Comparison of ENCODE assay signal across 29 mouse cellular contexts in the genomic region with DNA sequence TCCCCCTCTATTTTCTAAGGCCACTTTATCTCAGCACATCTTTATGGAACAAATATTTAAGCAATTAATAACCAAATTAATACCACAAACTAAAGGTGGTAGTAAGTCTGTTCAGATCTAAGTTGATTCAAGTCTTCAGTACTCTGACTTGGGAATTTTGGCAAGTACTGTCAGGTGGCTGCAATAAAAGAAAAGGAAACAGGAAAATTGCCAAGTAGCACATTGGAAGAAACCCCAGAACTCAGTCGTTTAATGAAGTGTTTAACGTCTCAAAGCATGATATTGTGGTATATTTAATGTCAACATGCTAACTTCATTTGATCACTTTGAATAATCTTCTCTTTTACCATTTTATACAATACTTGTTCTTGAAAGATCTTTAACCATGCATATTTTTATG.
DNase-seq lines count a peak whose midpoint lies in the region; ATAC-seq and TF ChIP-seq lines count a peak whose summit lies in the region.
"Had no signal": no experiment of that assay in that cellular context is flagged by ENCODE, and none has a peak within 500 bp of the region (broad histone marks: within the 10 kb centered on the region; RNA-seq: fewer than 3 reads in every experiment).

No protein-coding gene starts in this region.

- ATAC-seq in hindbrain, postnatal 0 days: no peak
- peak; percentile 36; the same call in 1 of the 2 replicates for ATAC-seq in limb, embryonic 13.5 days (ENCODE audit: low FRiP score, low read depth)
- peak; percentile 52; the same call in 1 of the 2 replicates for ATAC-seq in limb, embryonic 14.5 days (ENCODE audit: low FRiP score, low read depth)
- ATAC-seq: activated CD4-positive, CD25-positive, alpha-beta regulatory T cell, adult 4 months; CD4-positive, CD25-positive, alpha-beta regulatory T cell, adult 4 months; forebrain, embryonic 16.5 days; Patski had no signal

- H3K36me3 ChIP-seq in hindbrain, postnatal 0 days (ENCODE audit: insufficient read depth, low read length): no peaks in the 10 kb centered on the region
- H3K36me3 ChIP-seq in hindbrain, embryonic 10.5 days: 0 out of 2 replicates have a peak, but pooled peaks cover 4% of the 10 kb centered on the region
- no peaks in the 10 kb centered on the region for H3K36me3 ChIP-seq in limb, embryonic 13.5 days
- H3K36me3 ChIP-seq in limb, embryonic 10.5 days: no peaks in the 10 kb centered on the region
- H3K36me3 ChIP-seq in limb, embryonic 14.5 days (ENCODE audit: control insufficient read depth, insufficient read depth, low read length): no peaks in the 10 kb centered on the region
- H3K36me3 ChIP-seq: embryonic facial prominence, embryonic 13.5 days; embryonic facial prominence, embryonic 15.5 days; forebrain, embryonic 10.5 days; forebrain, embryonic 12.5 days; G1E had no signal

- H3K4me1 ChIP-seq in hindbrain, postnatal 0 days (ENCODE audit: insufficient read depth, low read length): no peaks in the 10 kb centered on the region
- peaks cover 15% of the 10 kb centered on the region for H3K4me1 ChIP-seq in hindbrain, embryonic 10.5 days (replicated peaks)
- peaks cover 7% of the 10 kb centered on the region for H3K4me1 ChIP-seq in limb, embryonic 13.5 days
- no peaks in the 10 kb centered on the region; the same call in 1 of the 2 replicates for H3K4me1 ChIP-seq in limb, embryonic 10.5 days
- H3K4me1 ChIP-seq in limb, embryonic 14.5 days (ENCODE audit: control insufficient read depth, insufficient read depth, low read length): peaks cover 6% of the 10 kb centered on the region
- H3K4me1 ChIP-seq: embryonic facial prominence, embryonic 13.5 days; embryonic facial prominence, embryonic 15.5 days had no signal

- no peak overlapping the region for H3K4me2 ChIP-seq in hindbrain, postnatal 0 days (ENCODE audit: low read depth, low read length)
- no peak overlapping the region for H3K4me2 ChIP-seq in limb, embryonic 13.5 days (replicated peaks)
- no peak overlapping the region for H3K4me2 ChIP-seq in limb, embryonic 14.5 days (replicated peaks; ENCODE audit: low read depth, low read length, severe bottlenecking)
- H3K4me2 ChIP-seq: embryonic facial prominence, embryonic 13.5 days; embryonic facial prominence, embryonic 15.5 days; forebrain, embryonic 12.5 days had no signal

- no peaks in the 10 kb centered on the region for H3K27me3 ChIP-seq in hindbrain, postnatal 0 days (ENCODE audit: insufficient read depth, low read length)
- H3K27me3 ChIP-seq in hindbrain, embryonic 10.5 days (ENCODE audit: insufficient read depth, poor library complexity, severe bottlenecking): no peaks in the 10 kb centered on the region
- no peaks in the 10 kb centered on the region for H3K27me3 ChIP-seq in limb, embryonic 13.5 days
- H3K27me3 ChIP-seq in limb, embryonic 10.5 days (ENCODE audit: low read depth, poor library complexity, severe bottlenecking): no peaks in the 10 kb centered on the region
- no peaks in the 10 kb centered on the region for H3K27me3 ChIP-seq in limb, embryonic 14.5 days (ENCODE audit: control insufficient read depth, insufficient read depth, low read length)
- H3K27me3 ChIP-seq: CH12.LX; embryonic facial prominence, embryonic 13.5 days; embryonic facial prominence, embryonic 15.5 days; forebrain, embryonic 12.5 days; Patski had no signal

- no peak for TF ChIP-seq CTCF in hindbrain, postnatal 0 days (IDR thresholded peaks at IDR 0.05; ENCODE audit: low read depth)
- TF ChIP-seq CTCF in brain, embryonic 14.5 days (IDR thresholded peaks at IDR 0.05; ENCODE audit: borderline replicate concordance, extremely low read depth, insufficient read depth, insufficient read length): no peak

- TF ChIP-seq POLR2A in brain, embryonic 14.5 days (IDR thresholded peaks at IDR 0.05; ENCODE audit: borderline replicate concordance, extremely low read depth, insufficient read depth, insufficient read length, poor library complexity, severe bottlenecking): no peak
- no peak for TF ChIP-seq POLR2A in limb, embryonic 14.5 days (IDR thresholded peaks at IDR 0.05; ENCODE audit: borderline replicate concordance, extremely low read depth, insufficient read depth, insufficient read length)

- WGBS in hindbrain, postnatal 0 days: 34% methylated on average over 2 of the region's 2 CpGs
- 90% methylated on average over 2 of the region's 2 CpGs for WGBS in hindbrain, embryonic 10.5 days
- WGBS in limb, embryonic 13.5 days: 30% methylated on average over 2 of the region's 2 CpGs
- WGBS in limb, embryonic 10.5 days: 87% methylated on average over 2 of the region's 2 CpGs
- WGBS in limb, embryonic 14.5 days: 20% methylated on average over 2 of the region's 2 CpGs

- peak; percentile 23 for DNase-seq in hindbrain, postnatal 0 days (ENCODE audit: low spot score)
- DNase-seq in hindbrain, embryonic 10.5 days (ENCODE audit: low spot score): no peak
- no peak for DNase-seq in limb, embryonic 10.5 days (ENCODE audit: low spot score)
- DNase-seq in brain, embryonic 14.5 days (ENCODE audit: low read depth): peak; percentile 72
- peak; percentile 60 for DNase-seq in limb, embryonic 14.5 days (ENCODE audit: low spot score)
- no peak for DNase-seq in gastrocnemius, adult 18-20 months (ENCODE audit: low spot score)
- no peak for DNase-seq in right cerebral cortex, postnatal 25 days
- DNase-seq: adrenal gland, adult 8-10 months; adrenal gland, postnatal 14 days; adrenal gland, postnatal 36 days; cerebellum, adult 11 months; cerebellum, adult 18-20 months; cerebellum, adult 8-10 months; cerebellum, adult 9-11 months; cerebellum, postnatal 14 days; cerebellum, postnatal 36 days; embryo, embryonic 11 days had no signal

- H3K27ac ChIP-seq in hindbrain, postnatal 0 days: no peak overlapping the region
- H3K27ac ChIP-seq in hindbrain, embryonic 10.5 days: no peak overlapping the region
- no peak overlapping the region for H3K27ac ChIP-seq in limb, embryonic 13.5 days
- no peak overlapping the region for H3K27ac ChIP-seq in limb, embryonic 10.5 days
- no peak overlapping the region for H3K27ac ChIP-seq in limb, embryonic 14.5 days (replicated peaks; ENCODE audit: low read depth, low read length)
- H3K27ac ChIP-seq: embryonic facial prominence, embryonic 13.5 days; embryonic facial prominence, embryonic 15.5 days; forebrain, embryonic 10.5 days; forebrain, embryonic 12.5 days had no signal

- no peaks in the 10 kb centered on the region for H3K9me3 ChIP-seq in hindbrain, postnatal 0 days (ENCODE audit: low read length)
- no peaks in the 10 kb centered on the region for H3K9me3 ChIP-seq in hindbrain, embryonic 10.5 days
- no peaks in the 10 kb centered on the region for H3K9me3 ChIP-seq in limb, embryonic 13.5 days
- H3K9me3 ChIP-seq in limb, embryonic 10.5 days (replicated peaks): no peaks in the 10 kb centered on the region
- H3K9me3 ChIP-seq in limb, embryonic 14.5 days (ENCODE audit: control insufficient read depth, low read length): no peaks in the 10 kb centered on the region
- H3K9me3 ChIP-seq: embryonic facial prominence, embryonic 13.5 days; embryonic facial prominence, embryonic 15.5 days; forebrain, embryonic 10.5 days; forebrain, embryonic 12.5 days had no signal

- no peak overlapping the region for H3K4me3 ChIP-seq in hindbrain, postnatal 0 days (ENCODE audit: low read length)
- H3K4me3 ChIP-seq in hindbrain, embryonic 10.5 days: no peak overlapping the region
- no peak overlapping the region for H3K4me3 ChIP-seq in limb, embryonic 13.5 days
- no peak overlapping the region for H3K4me3 ChIP-seq in limb, embryonic 10.5 days
- H3K4me3 ChIP-seq in limb, embryonic 14.5 days (replicated peaks; ENCODE audit: low read length): no peak overlapping the region
- H3K4me3 ChIP-seq: embryonic facial prominence, embryonic 13.5 days; embryonic facial prominence, embryonic 15.5 days; erythroblast, embryonic 14.5 days; forebrain, embryonic 10.5 days; forebrain, embryonic 12.5 days had no signal

- H3K9ac ChIP-seq in hindbrain, postnatal 0 days (replicated peaks; ENCODE audit: low read length): no peak overlapping the region
- no peak overlapping the region for H3K9ac ChIP-seq in limb, embryonic 13.5 days
- H3K9ac ChIP-seq in limb, embryonic 14.5 days (ENCODE audit: low read depth, low read length, severe bottlenecking): no peak overlapping the region
- H3K9ac ChIP-seq: embryonic facial prominence, embryonic 13.5 days; embryonic facial prominence, embryonic 15.5 days; forebrain, embryonic 12.5 days had no signal

Comparison
In these comparisons a context has a peak if more than half of its experiments do, and no peak if none do; other contexts are left out.
1. DNase-seq: peak in hindbrain, postnatal 0 days (single experiment), brain, embryonic 14.5 days (single experiment) and limb, embryonic 14.5 days (single experiment); none in hindbrain, embryonic 10.5 days (single experiment), limb, embryonic 10.5 days (single experiment), gastrocnemius, adult 18-20 months (single experiment) and right cerebral cortex, postnatal 25 days (single experiment).